Mouse (Mus musculus) cerebellum, adult 9-11 months (tissue): ENCODE results near the gene Ugcg.

Source experiments
- DNase-seq: peaks from one replicate; pipeline ENCODE4 v3.0.0; 2022

Gene Ugcg

GRCm38 (mm10) chr4:59231266-59232055 lies 42.4 kb downstream of the Ugcg start:
- no peak for DNase-seq

DNA sequence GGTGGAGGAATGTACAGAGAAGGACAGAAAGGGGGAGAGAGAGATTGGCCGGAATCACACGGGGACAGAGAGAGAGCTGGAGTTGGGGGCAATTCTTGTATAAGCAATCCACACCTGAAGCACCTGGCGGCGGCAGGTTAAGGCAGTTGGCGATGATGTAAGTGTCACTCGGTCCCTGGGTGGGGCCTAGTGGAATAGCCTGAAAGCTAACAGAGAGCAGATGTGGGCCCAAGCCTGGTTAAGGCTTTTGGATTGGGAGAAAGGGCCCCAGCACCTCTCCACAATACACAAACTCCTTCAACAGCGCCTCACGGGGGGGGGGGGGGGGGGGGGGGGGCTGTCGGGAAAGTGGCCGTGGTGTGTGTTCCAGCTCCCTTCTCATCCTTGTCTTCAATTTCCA lies 45.0 kb downstream of the Ugcg start:
- no peak for DNase-seq

DNA sequence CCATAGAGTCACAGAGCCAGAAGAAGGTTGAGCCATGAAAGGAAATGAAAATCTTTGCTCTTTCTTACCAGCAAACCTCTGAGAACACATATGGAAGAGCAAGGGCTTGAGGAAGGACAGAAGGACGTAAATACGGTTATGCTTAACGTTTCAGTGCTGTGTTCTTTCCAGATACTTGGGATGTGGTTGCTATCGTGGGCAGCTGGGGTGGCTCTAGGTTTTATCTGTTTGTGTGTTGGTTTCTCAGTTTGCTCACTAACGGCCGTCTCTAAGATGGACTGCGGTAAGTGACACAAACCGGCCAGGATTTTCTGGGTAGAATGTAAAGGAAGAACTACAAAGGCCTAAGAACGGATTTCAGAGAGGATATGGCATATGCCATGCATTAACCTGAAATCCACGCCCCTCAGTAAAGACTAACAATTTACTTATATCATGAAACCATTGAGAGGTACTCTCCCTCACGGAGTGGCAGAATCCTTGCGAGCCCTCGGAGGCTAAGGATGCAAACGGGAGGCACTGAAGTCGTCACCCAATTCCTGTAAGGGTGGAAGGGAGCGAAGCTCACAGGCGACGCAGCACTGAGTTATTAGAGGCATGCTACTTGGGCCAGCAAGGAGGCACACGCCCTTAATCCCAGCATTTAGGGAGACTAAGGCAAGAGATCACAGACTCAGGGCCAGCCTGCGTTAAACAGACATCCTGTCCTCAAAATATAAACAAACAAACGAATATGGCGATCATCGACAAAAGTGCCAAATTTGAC lies 45.6 kb downstream of the Ugcg start:
- no peak for DNase-seq

GRCm38 (mm10) chr4:59236362-59236761 lies 47.3 kb downstream of the Ugcg start:
- DNase-seq = no peak

GRCm38 (mm10) chr4:59238641-59239311 lies 49.7 kb downstream of the Ugcg start:
- DNase-seq = no peak

DNA sequence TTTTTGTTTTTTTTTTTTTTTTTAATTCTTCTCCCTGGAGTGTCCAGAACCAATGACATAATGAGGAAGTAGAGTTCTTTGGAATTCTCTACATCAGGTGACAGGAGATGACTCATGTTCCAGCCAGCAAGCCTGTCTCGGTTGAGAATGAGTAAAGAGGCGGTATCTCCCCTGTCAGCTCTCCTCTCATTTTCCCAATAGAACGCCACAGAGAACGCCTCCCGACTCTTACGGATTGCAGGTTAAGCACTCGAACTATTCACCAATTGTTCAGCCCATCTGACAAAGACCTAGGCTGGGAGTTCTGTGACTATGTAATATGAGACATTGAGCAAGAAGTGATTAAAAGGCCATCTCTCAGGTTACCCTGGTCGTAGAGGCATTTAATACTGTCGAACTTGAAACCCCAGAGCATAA lies 50.3 kb downstream of the Ugcg start:
- DNase-seq = no peak

- DNase-seq = no peak
Measured at GRCm38 (mm10) chr4:59240160-59240559, 51.1 kb downstream of the Ugcg start.

DNA sequence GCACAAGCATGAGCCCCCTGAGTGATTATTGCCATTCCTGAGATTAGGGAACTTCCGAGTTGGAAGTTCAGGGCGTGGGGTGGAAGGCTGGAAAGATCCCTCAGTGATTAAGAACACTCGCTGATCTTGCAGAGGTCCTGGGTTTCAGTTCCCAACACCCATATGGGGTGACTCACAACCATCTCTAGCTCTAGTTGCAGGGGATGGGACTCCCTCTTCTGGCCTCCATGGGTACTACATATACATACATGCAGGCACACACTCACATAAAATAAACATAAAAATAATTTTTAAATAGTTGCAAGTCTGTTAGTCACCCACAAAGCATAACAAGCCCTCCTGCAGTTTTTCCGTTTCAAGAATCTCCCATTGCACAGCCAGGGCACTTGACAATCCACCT lies 52.0 kb downstream of the Ugcg start:
- no peak for DNase-seq

DNA sequence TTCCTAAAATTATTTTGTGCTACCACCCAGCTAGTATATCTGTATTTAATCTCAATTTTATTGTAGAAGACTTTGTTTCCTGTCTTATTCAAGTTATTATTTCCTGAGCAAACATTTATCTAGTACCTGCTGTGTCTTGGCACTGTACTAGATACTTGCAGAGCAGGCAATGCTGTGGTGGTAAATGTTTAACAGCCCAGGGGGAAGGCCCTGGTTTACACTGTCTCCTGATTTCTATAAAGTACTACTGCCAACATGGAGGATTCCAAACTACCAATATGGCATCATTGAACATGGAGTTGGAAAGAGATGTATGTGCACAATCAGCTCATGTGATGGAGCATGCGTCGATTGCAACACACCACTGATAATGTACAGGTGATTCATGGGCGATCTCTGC lies 53.2 kb downstream of the Ugcg start:
- no peak for DNase-seq

GRCm38 (mm10) chr4:59243802-59244493 lies 54.9 kb downstream of the Ugcg start:
- no peak for DNase-seq

- DNase-seq = no peak
Measured at GRCm38 (mm10) chr4:59244791-59245555, 55.9 kb downstream of the Ugcg start.

- no peak for DNase-seq
Measured at GRCm38 (mm10) chr4:59245776-59246175, 56.7 kb downstream of the Ugcg start.

GRCm38 (mm10) chr4:59247545-59247944 lies 58.5 kb downstream of the Ugcg start:
- DNase-seq = no peak

DNA sequence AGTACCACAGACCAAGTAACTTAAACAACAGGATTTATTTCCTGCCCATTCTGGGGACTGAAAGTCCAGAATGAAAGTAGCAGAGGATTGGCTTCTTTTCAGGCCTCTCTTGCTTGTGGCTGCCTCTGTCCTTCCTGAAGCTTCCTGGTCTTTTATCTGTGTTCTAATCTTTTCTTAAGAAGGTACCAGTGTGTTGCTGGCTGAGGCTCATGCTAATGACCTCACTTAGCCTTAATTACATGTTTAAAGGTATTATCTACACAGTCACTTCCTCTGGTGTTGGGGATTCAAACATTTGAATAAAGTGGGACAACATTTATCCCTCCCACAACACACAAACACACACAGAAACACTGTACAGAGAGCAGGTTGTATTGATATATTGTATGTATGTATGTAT lies 59.0 kb downstream of the Ugcg start:
- DNase-seq = no peak

- no peak for DNase-seq
Measured at GRCm38 (mm10) chr4:59252386-59253054, 63.5 kb downstream of the Ugcg start.

DNA sequence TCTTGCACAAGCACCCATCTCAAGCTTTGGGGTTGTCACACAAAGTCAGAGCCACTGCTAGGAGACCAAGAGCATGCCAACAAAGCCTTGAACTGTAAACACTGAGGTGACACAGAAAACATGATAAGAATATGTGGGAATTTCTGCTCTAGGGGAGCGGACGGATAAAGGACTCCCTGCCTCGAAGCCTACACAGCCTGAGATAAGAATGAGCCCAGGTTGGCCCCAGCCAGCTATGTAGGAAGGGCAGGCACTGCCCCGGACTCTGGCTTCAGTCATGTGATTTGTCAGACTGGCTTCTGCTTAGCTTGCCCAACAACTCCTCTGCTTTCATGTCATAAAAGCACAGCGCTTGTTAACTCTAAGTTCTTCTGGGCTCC lies 64.0 kb downstream of the Ugcg start:
- DNase-seq = no peak

DNA sequence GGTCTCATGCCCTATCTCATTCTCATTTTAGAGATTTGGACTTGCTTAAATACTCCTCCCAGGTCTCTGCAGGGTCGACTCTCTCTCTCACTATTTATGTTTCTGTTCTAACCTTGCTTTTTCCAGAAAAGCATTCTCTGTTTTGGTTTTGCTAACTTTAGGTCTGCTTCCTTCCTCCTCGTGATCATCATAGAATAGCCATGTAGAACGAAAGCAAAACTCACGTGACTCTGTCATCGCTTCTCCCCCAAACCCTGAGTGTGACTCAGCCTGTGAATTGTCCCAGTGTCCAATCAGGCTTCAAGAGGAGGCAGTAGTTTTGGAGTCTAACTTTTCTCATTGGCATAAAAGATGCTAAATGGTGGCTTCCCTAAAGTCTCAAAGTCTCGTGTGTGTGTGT lies 65.3 kb downstream of the Ugcg start:
- no peak for DNase-seq

- no peak for DNase-seq
Measured at GRCm38 (mm10) chr4:59255988-59256387, 66.9 kb downstream of the Ugcg start.

- no peak for DNase-seq
Measured at GRCm38 (mm10) chr4:59257866-59258265, 68.8 kb downstream of the Ugcg start.

- DNase-seq = no peak
Measured at GRCm38 (mm10) chr4:59258771-59259170, 69.7 kb downstream of the Ugcg start.

GRCm38 (mm10) chr4:59259806-59260205 lies 70.7 kb downstream of the Ugcg start:
- no peak for DNase-seq
